In genomic region chrX:161926683-161927053, GRCm38 (mm10) we compare ENCODE assay signal across 12 mouse cellular contexts.
DNase-seq lines count a peak whose midpoint lies in the region; ATAC-seq and TF ChIP-seq lines count a peak whose summit lies in the region.
"Had no signal": no experiment of that assay in that cellular context is flagged by ENCODE, and none has a peak within 500 bp of the region (broad histone marks: within the 10 kb centered on the region; RNA-seq: fewer than 3 reads in every experiment).

No protein-coding gene starts in this region.

- no peak for DNase-seq in cerebellum, adult 8-10 months
- DNase-seq in lung, embryonic 14.5 days: no peak
- DNase-seq in lung, postnatal 14 days: no peak
- DNase-seq in liver: no peak
- DNase-seq in layer of hippocampus, postnatal 10 days (ENCODE audit: low spot score in 2 of 2): no peak
- DNase-seq: liver, embryonic 13.5 days; right cerebral cortex, postnatal 4 days; thymus, adult 18-20 months had no signal

- ATAC-seq in cerebellum, adult (ENCODE audit: insufficient number of reproducible peaks, low FRiP score, low TSS enrichment): peak; percentile 15; the same call in 1 of the 2 replicates
- ATAC-seq in lung, embryonic 14.5 days (ENCODE audit: insufficient read depth): peak; percentile 44; the same call in 1 of the 2 replicates
- no peak for ATAC-seq in hindbrain, embryonic 12.5 days (ENCODE audit: low FRiP score)
- ATAC-seq in midbrain, embryonic 13.5 days: no peak

- H3K4me2 ChIP-seq in lung, embryonic 14.5 days: peak overlapping the region; percentile 15
- H3K4me2 ChIP-seq in hindbrain, embryonic 12.5 days (replicated peaks): peak overlapping the region; percentile 36; the same call in 1 of the 2 replicates
- H3K4me2 ChIP-seq in midbrain, embryonic 13.5 days (replicated peaks): peak overlapping the region; percentile 41
- H3K4me2 ChIP-seq: liver, embryonic 13.5 days had no signal

- no peak overlapping the region for H3K4me3 ChIP-seq in lung, embryonic 14.5 days (ENCODE audit: low read depth, low read length)
- H3K4me3 ChIP-seq in hindbrain, embryonic 12.5 days: no peak overlapping the region
- H3K4me3 ChIP-seq in midbrain, embryonic 13.5 days (replicated peaks): no peak overlapping the region
- H3K4me3 ChIP-seq: liver, embryonic 13.5 days had no signal

- no peak overlapping the region for H3K9ac ChIP-seq in lung, embryonic 14.5 days
- no peak overlapping the region for H3K9ac ChIP-seq in hindbrain, embryonic 12.5 days
- no peak overlapping the region for H3K9ac ChIP-seq in midbrain, embryonic 13.5 days (replicated peaks)
- H3K9ac ChIP-seq: liver, embryonic 13.5 days had no signal

- H3K27ac ChIP-seq in lung, embryonic 14.5 days (ENCODE audit: low read depth): no peak overlapping the region
- peak overlapping the region; percentile 7; the same call in 1 of the 2 replicates for H3K27ac ChIP-seq in hindbrain, embryonic 12.5 days
- 0 out of 2 replicates have a peak overlapping the region, but pooled peaks have one; percentile 64 for H3K27ac ChIP-seq in midbrain, embryonic 13.5 days
- H3K27ac ChIP-seq: heart, embryonic 10.5 days; liver, embryonic 13.5 days had no signal

- no peak for TF ChIP-seq CTCF in lung, embryonic 14.5 days (IDR thresholded peaks at IDR 0.05; ENCODE audit: low read depth)

- H3K27me3 ChIP-seq in lung, embryonic 14.5 days (ENCODE audit: insufficient read depth, low read length): no peaks in the 10 kb centered on the region
- H3K27me3 ChIP-seq in hindbrain, embryonic 12.5 days: peaks cover 63% of the 10 kb centered on the region
- peaks cover 70% of the 10 kb centered on the region for H3K27me3 ChIP-seq in midbrain, embryonic 13.5 days

- H3K36me3 ChIP-seq in lung, embryonic 14.5 days (ENCODE audit: insufficient read depth): no peaks in the 10 kb centered on the region
- no peaks in the 10 kb centered on the region for H3K36me3 ChIP-seq in hindbrain, embryonic 12.5 days
- no peaks in the 10 kb centered on the region for H3K36me3 ChIP-seq in midbrain, embryonic 13.5 days
- H3K36me3 ChIP-seq: heart, embryonic 10.5 days; liver, embryonic 13.5 days had no signal

- no peaks in the 10 kb centered on the region for H3K9me3 ChIP-seq in lung, embryonic 14.5 days (ENCODE audit: low read depth, low read length)
- H3K9me3 ChIP-seq in hindbrain, embryonic 12.5 days (replicated peaks): no peaks in the 10 kb centered on the region
- H3K9me3 ChIP-seq in midbrain, embryonic 13.5 days: no peaks in the 10 kb centered on the region
- H3K9me3 ChIP-seq: heart, embryonic 10.5 days; liver, embryonic 13.5 days had no signal

- H3K4me1 ChIP-seq in lung, embryonic 14.5 days (ENCODE audit: insufficient read depth): peaks cover 9% of the 10 kb centered on the region; the same call in 1 of the 2 replicates
- peaks cover 6% of the 10 kb centered on the region; the same call in 1 of the 2 replicates for H3K4me1 ChIP-seq in hindbrain, embryonic 12.5 days
- H3K4me1 ChIP-seq in midbrain, embryonic 13.5 days (replicated peaks): peaks cover 14% of the 10 kb centered on the region
- H3K4me1 ChIP-seq: liver, embryonic 13.5 days had no signal

Comparison
In these comparisons a context has a peak if more than half of its experiments do, and no peak if none do; other contexts are left out.
1. ATAC-seq: peak in cerebellum, adult (single experiment) and lung, embryonic 14.5 days (single experiment); none in hindbrain, embryonic 12.5 days (single experiment) and midbrain, embryonic 13.5 days (single experiment).
2. Peak in every context shown above with its lines, with median percentiles within 50 percentile points of each other: H3K4me2 ChIP-seq.